Mouse (Mus musculus) lung, postnatal 0 days (tissue): ENCODE measurements at regions not wholly inside any gene's neighbourhood (a gene's known extent, or its start where the extent isn't known, plus 50 kb on each side); places are given as distances from the start of the nearest gene placed in this dataset.

Experiments used
- ATAC-seq: fragments of 200-750 bp; cut with Nextera tagmentation; 2 replicates; pipeline ENCODE4 v1.8.0; 2017; ENCODE audit warnings: moderate library complexity
- DNase-seq: peaks from one replicate; pipeline ENCODE4 v3.0.0-alpha.2; 2016; ENCODE audit warnings: low spot score
- H3K27ac ChIP-seq: fragments of 300-500 bp; sonication (generic); 2 replicates; pipeline ENCODE4 v1.5.1; 2014; ENCODE audit warnings: antibody characterized with exemption, mild to moderate bottlenecking, low read length, mixed read lengths
- H3K27me3 ChIP-seq: fragments of 300-500 bp; sonication (generic); replicated peaks from 2 replicates; pipeline ENCODE4 v1.6.1; 2014; ENCODE audit warnings: low read length, mixed read lengths; ENCODE audit not compliant: insufficient read depth
- H3K36me3 ChIP-seq: fragments of 300-500 bp; sonication (generic); 2 replicates; pipeline ENCODE4 v1.6.1; 2014; ENCODE audit warnings: low read length, mixed read lengths; ENCODE audit not compliant: insufficient read depth
- H3K4me1 ChIP-seq: fragments of 300-500 bp; sonication (generic); 2 replicates; pipeline ENCODE4 v1.6.1; 2014; ENCODE audit warnings: antibody characterized with exemption, low read depth, low read length, mixed read lengths; ENCODE audit not compliant: insufficient read depth
- H3K4me2 ChIP-seq: fragments of 300-500 bp; sonication (generic); replicated peaks from 2 replicates; pipeline ENCODE4 v1.6.1; 2014; ENCODE audit warnings: low read depth, mild to moderate bottlenecking, low read length, moderate library complexity, mixed read lengths
- H3K4me3 ChIP-seq: fragments of 300-500 bp; sonication (generic); 2 replicates; pipeline ENCODE4 v1.5.1; 2014; ENCODE audit warnings: low read depth, low read length
- H3K9ac ChIP-seq: fragments of 300-500 bp; sonication (generic); replicated peaks from 2 replicates; pipeline ENCODE4 v1.6.1; 2014; ENCODE audit warnings: low read depth, mild to moderate bottlenecking
- H3K9me3 ChIP-seq: fragments of 300-500 bp; sonication (generic); 2 replicates; pipeline ENCODE4 v1.6.1; 2016; ENCODE audit warnings: low read length, mixed read lengths
- CTCF ChIP-seq: IDR thresholded peaks from 2 replicates; pipeline ENCODE4 v1.5.1; 2016; ENCODE audit warnings: antibody characterized with exemption, mild to moderate bottlenecking
- EP300 ChIP-seq: IDR thresholded peaks from 2 replicates; pipeline ENCODE4 v1.6.1; 2016; ENCODE audit warnings: antibody characterized with exemption, mild to moderate bottlenecking, control low read depth
- WGBS: fragments of 180-500 bp; shearing (Covaris S2); extraction: QIAGEN DNeasy Blood & Tissue Kit; methylation state at CpG from one replicate; pipeline ENCODE4 v1.1.7; 2014; 5-methylcytosine and 5-hydroxymethylcytosine counted together

DNA sequence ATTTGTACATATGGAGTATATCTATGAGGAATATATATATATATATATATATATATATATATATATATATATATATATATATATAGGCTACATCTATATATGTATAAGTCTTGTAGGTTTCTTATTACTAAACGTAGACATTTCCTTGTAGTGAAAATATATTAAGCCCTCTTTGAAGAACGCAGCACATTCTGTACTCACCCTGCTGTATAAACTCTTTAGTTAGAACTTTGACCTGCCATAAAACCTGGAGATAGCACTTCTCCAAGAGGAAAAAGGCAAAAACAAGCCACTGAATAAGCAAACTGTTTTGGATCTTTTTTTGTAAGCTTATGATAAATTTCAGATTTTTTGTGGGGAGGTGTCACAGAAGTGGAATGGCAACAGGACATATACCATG lies 55.3 kb upstream of the Tent5a start:
- ATAC-seq (no peak), DNase-seq (no peak)
- no peak overlapping the region for H3K4me2 ChIP-seq
- H3K27me3 ChIP-seq: no peaks in the 10 kb centered on the region
- H3K27ac ChIP-seq: no peak overlapping the region
- no peak overlapping the region for H3K4me3 ChIP-seq
- H3K4me1 ChIP-seq: no peaks in the 10 kb centered on the region
- no peak overlapping the region for H3K9ac ChIP-seq
- no peaks in the 10 kb centered on the region for H3K36me3 ChIP-seq
- WGBS: 64% methylated on average over 2 of the region's 2 CpGs
- TF ChIP-seq EP300: no peak
- TF ChIP-seq CTCF: no peak
- no peaks in the 10 kb centered on the region for H3K9me3 ChIP-seq

DNA sequence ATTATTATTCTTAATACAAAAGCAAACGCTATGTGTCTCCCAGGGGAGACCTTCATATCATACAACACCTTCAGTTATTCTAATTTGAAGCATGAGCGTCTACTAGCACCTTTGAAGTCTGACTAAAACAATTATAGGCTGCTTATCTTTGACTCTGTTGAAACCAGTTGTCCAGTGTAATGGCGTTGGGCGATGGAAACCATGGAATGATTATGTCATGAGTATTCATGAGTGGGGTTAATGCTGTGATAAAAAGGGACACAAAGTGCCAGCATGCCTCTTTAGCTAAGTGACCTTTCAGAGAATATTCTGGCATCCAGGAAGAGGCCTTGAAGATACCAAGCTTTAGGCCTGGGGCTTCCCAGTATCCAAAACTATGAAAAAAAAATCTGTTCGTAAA lies 53.6 kb upstream of the Tent5a start:
- Histone ChIP-seq H3K27ac (no peak overlapping the region), H3K4me2 (no peak overlapping the region), H3K36me3 (no peaks in the 10 kb centered on the region), H3K9me3 (no peaks in the 10 kb centered on the region), H3K27me3 (no peaks in the 10 kb centered on the region), H3K4me1 (no peaks in the 10 kb centered on the region), H3K4me3 (no peak overlapping the region), H3K9ac (no peak overlapping the region)
- TF ChIP-seq EP300: no peak
- ATAC-seq: no peak
- DNase-seq: no peak
- 49% methylated on average over 5 of the region's 5 CpGs for WGBS

DNA sequence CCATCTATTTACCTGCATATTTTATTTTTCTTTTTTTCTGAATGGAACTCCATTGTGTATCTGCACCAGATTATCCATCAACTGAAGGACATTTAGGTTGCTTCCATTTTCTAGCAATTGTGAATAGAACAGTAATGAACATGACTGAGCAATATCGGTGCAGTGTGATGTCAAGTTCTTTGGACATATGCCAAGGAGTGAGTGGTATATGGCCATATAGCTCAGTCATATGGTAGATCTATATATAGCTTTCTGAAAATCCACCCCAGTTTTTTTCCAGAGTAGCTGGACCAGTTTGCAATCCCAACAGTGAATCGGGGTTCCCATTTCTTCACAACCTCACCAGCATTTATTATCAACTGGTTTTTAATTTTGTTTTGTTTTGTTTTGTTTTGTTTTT lies 52.0 kb upstream of the Tent5a start:
- 69% methylated on average over 2 of the region's 2 CpGs for WGBS
- no peaks in the 10 kb centered on the region for H3K9me3 ChIP-seq
- DNase-seq (no peak), ATAC-seq (no peak)
- H3K36me3 ChIP-seq: no peaks in the 10 kb centered on the region
- no peak overlapping the region for H3K9ac ChIP-seq
- H3K4me3 ChIP-seq: no peak overlapping the region
- TF ChIP-seq EP300: no peak
- TF ChIP-seq CTCF: no peak
- H3K27me3 ChIP-seq: no peaks in the 10 kb centered on the region
- H3K4me1 ChIP-seq: no peaks in the 10 kb centered on the region
- H3K4me2 ChIP-seq: no peak overlapping the region
- no peak overlapping the region for H3K27ac ChIP-seq
